Mouse (Mus musculus): ENCODE results near the gene Krt42.
"Not testable (repeated sequence)": the region's sequence is repeated elsewhere in the genome, so short reads cannot be mapped to it uniquely, and the experiment has no call there.

Gene Krt42

GRCm38 (mm10) chr11:100269821-100270332, at the start of gene Krt42:
Gene Krt42, minus strand, starts transcription at chr11:100269871.
- no peak for DNase-seq (ENCODE audit: low spot score in 2 of 2)

DNA sequence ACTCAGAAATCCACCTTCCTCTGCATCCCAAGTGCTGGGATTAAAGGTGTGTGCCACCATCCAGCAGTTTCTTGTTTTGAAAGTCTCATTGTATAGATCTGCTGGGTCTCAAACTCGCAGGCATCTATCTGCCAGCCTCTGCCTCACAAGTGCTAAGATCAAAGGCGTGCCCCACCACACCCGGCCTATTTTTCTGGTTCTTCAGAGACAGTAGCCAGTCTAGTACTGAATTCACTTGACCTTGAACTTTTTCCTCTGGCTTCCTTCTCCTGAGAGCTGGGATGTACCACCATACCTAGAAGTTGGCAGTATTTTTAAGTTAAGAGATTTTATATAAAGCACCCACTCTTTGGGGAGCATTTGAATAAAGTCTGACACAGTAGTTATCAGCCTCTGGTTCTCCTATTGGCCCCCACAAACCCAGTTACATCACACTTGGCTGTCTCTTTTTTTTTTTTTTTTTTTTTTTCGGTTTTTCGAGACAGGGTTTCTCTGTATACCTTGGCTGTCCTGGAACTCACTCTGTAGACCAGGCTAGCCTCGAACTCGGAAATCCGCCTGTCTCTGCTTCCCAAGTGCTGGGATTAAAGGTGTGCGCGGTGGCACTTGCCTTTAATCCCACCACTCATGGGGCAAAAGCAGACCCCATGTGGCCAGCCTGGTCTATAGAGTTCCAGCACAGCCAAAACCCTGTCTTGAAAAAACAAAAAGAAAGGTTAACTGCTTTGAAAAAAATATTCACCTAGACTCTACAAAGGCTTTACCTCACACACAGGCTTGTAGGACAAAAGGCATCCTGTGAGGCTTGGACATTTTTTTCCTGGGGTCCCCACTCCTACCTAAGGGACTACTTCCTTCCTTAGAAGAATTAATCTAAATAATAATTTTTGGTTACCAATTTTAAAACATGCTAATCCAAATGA, 49.1 kb upstream of the Krt42 start:
- peak in 1 of 2 experiments; percentile 16 for DNase-seq (ENCODE audit: low spot score in 2 of 2)

DNA sequence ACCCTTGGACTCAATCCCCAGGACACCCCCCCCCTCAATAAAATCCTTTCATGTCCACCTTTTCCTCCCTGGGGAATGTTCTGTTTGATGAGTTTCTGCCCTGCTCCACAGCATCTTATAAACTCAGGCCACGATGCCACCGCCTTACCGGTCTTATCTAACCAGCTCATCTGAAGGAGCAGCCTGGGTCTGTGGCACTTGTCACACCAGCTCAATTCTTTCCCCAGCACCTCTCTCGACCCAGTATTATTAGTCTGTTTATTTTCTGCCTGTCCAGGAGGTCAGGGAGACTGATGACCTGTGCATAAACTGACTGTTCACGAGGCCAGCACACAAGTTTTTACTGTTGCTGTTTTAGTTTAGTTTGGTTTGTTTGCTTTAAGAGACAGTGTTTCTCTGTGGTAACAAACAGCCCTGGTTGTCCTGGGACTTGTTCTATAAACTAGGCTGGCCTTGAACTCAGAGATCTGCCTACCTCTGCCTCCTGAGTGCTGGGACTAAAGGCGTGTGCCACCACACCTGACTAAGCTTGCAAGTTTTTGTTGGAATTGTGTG, 48.2 kb upstream of the Krt42 start:
- no peak for DNase-seq (ENCODE audit: low spot score in 2 of 2)

- DNase-seq (ENCODE audit: low spot score in 2 of 2), result no peak
Observed at GRCm38 (mm10) chr11:100315439-100315838, 45.8 kb upstream of the Krt42 start.

- DNase-seq (ENCODE audit: low spot score in 2 of 2), result no peak
Observed at GRCm38 (mm10) chr11:100313424-100313823, 43.8 kb upstream of the Krt42 start.

DNA sequence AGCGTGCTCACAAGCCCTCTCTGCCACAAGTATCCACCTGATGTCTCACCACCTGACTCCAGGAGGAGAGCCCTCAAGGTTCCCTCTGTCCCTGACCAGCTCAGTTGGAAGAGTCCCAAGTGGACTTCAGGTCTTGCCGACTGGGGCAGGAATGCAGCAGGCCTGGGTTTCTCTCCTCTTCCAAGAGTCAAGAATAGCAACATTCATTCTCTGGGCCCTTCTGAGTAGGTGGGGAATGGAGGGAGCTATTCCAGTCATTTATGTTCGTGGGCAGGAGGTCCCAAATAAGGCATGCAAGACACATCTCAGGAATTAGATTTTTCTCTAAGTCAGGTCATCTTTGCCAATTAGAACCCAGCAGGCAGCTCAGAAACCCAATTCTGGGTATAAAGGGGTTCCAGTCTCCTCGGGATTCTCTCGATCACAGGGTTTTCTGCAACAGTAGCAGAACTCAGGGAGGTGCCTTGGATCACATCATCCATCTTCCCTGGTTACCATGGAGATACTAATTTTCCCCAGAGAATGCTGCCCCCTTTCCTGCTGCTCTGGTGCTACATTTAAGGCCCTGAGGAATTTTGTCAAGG, 42.5 kb upstream of the Krt42 start:
- DNase-seq (ENCODE audit: low spot score in 2 of 2), result no peak

DNA sequence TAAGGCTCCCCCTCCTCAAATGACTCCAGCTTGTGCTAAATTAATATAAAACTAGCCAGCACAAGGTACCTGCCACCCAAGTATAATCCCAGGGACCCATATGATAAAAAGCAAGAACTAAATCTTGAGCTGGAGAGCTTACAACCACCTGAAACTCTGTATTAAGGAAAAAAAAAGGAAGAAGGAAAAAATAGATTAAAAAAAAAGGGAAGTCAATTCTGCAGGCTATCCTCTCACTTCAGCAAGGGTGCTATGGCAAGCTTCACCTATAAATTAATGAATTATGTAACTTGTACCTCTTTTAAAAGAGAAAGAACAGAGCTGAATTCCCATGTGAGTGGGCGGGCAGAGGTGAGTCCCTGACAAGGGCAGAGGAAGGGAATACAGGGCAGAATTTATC, 42.0 kb upstream of the Krt42 start:
- DNase-seq (ENCODE audit: low spot score in 2 of 2), result no peak

DNA sequence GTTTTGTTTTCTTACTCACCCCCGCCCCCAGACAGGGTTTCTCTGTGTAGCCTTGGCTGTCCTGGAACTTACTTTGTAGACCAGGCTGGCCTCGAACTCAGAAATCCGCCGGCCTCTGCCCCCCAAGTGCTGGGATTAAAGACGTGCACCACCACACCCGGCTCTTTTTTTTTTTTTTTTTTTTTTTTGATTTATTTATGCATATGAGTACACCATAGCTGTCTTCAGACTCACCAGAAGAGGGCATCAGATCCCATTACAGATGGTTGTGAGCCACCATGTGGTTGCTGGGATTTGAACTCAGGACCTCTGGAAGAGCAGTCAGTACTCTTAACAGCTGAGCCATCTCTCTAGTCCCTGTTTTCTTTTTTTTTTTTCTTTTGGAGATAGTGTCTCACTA, 39.0 kb upstream of the Krt42 start:
- DNase-seq (ENCODE audit: low spot score in 2 of 2), result not testable (repeated sequence)

- no peak for DNase-seq (ENCODE audit: low spot score in 2 of 2)
Observed at GRCm38 (mm10) chr11:100307900-100308299, 38.2 kb upstream of the Krt42 start.

- DNase-seq (ENCODE audit: low spot score in 2 of 2), result no peak
Observed at GRCm38 (mm10) chr11:100301292-100301691, 31.6 kb upstream of the Krt42 start.

DNA sequence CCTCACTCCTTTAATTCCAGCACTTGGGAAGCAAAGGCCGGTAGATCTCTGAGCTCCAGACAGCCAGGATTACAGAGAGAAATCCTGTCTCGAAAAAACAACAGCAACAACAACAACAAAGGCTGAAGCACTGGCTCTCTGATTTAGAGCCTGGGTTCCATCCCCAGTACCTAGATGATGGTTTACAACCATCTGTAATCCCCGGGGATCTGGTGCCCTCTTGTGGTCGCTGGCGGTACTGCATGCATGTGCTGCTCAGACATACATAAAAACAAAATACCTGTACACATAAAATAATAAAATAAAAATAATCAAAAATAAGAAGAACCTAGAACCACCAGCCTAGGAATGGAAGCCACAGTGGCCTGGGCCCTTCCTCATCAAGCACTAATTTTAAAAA, 30.6 kb upstream of the Krt42 start:
- peak; percentile 40 to 72 for DNase-seq (ENCODE audit: low spot score in 2 of 2)

DNA sequence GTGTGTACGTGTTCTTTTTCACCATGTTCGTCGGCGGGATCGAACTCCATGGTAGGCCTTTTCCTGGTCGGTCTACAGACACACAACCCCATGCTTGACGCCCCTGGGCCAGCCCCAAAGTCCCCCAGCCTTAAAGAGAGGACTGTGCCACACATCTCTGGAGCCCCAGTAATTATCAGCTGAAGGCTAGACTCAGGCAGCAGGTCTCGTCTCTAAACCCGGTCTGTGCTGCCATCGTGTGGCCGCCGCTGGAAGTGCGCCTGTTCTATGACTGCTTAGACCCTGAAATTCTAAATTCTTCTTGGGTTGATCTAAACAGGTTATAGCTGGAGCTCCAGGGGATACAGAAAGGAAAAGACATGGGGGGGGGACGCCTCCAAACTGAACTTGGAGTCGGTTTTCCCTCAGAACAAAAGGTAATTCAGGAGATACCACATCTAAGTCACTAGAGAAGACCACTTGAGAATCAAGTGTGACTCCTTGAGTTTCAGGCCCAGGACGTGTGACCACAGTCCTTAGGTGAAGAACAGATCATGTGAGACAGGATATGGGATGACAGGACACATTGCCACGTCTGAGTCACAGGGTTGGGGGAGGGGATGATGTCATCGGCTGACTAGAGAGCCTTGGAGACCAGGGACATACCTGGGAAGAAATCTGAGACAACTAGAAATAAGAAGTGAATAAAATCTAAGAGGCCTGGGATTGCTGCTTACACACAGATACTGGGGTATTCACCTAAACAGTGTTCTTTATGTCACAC, 28.8 kb upstream of the Krt42 start:
- DNase-seq (ENCODE audit: low spot score in 2 of 2), result peak; percentile 60 to 85

DNA sequence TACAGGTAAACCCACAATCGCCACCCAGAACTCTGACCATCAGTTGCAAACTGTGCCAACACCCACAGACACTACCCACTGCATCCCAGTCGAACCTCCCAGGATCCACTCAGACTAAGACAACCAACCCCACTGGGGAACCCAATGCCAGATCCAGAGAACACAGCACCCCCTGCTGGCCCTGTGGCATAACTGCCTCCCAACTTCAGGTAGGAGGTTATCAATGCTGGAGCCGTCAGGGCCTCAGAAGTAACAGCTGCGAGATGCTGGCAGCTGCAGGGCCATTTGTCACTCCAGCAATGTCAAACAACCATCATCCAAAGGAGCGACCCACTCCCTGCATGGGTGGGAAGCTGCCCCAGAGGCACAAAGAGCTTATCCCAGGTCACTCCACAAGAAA, 28.1 kb upstream of the Krt42 start:
- DNase-seq (ENCODE audit: low spot score in 2 of 2), result peak in 1 of 2 experiments; percentile 35

DNA sequence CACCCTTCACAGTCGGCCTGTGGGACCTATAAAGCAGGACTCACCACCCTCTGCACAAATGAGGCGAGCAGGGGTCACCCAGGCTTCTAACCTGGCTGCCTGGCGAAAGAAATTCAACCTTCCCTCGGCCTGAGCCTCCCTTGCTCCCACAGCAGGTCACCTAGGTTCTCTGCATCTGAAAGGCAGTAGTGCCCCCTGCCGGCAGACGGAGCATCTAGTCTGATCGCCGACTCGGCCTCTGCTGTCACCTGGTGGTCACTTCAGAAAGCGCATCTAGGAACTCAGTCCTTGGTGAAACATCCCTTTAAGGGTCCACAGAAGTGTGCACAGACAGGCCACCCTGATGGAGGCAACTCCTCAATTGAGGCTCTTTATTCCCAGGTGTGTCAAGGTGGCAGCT, 25.6 kb upstream of the Krt42 start:
- DNase-seq (ENCODE audit: low spot score in 2 of 2), result peak; percentile 48 to 89

GRCm38 (mm10) chr11:100292884-100293283, 23.2 kb upstream of the Krt42 start:
- DNase-seq (ENCODE audit: low spot score in 2 of 2), result no peak

DNA sequence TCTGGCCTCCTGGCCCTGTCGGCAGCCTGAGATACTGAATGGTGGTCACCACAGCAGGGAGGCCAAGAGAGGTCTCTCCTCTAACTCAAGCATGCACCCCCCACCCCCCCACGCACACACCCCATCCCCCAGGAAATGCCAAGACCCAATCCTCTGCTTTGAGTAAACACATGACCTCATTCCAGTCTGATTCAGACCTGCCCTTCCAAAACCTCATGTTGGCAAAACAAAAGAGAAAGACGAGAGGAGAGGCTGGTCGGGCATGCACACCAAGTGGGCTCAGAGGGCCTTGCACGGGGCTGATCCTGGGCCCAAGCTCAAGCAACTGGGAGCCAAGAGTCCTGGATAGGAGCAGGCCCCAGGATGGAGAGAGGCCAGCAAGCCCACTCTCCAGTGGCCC, 20.6 kb upstream of the Krt42 start:
- no peak for DNase-seq (ENCODE audit: low spot score in 2 of 2)

GRCm38 (mm10) chr11:100288942-100289341, 19.3 kb upstream of the Krt42 start:
- DNase-seq (ENCODE audit: low spot score in 2 of 2), result no peak

GRCm38 (mm10) chr11:100287024-100287423, 17.4 kb upstream of the Krt42 start:
- no peak for DNase-seq (ENCODE audit: low spot score in 2 of 2)

DNA sequence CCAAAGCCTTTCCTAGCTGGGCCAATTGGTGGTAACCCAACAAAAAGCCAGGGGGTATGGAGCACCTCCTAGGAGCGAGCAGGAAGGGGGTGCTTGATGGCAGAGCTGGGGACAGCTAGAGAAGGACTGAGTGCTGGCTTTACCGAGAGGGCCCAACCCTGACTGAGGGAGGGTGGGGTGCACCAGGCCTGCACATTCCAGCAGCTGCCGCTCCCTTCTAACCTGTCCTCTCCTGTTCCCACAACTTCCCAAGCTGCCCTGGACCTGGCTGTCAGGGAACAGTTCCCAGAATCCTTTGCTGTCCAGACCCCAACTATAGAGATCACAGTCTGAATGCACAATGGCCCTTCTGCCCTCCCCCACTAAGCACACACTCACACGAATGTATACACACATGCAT, 15.3 kb upstream of the Krt42 start:
- DNase-seq (ENCODE audit: low spot score in 2 of 2), result no peak

DNA sequence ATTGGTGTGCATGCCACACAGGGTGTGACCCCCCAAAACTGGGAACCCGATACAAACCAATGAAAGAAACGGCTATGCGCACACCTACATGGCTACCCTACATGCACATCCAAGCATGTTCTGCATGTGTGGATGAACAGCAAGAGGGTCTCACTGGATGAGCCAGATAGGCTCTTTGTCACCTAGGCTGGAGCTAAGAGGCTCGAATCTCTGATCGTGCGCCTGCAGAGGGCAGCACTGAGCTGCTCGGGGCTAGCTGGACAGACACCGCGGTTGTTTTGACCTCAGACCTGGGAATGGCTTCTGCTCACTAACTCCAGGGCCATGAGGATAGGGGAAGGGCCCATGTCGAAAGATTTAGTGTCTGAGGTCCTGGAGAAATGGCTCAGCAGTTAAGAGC, 12.9 kb upstream of the Krt42 start:
- peak; percentile 31 to 78 for DNase-seq (ENCODE audit: low spot score in 2 of 2)

DNA sequence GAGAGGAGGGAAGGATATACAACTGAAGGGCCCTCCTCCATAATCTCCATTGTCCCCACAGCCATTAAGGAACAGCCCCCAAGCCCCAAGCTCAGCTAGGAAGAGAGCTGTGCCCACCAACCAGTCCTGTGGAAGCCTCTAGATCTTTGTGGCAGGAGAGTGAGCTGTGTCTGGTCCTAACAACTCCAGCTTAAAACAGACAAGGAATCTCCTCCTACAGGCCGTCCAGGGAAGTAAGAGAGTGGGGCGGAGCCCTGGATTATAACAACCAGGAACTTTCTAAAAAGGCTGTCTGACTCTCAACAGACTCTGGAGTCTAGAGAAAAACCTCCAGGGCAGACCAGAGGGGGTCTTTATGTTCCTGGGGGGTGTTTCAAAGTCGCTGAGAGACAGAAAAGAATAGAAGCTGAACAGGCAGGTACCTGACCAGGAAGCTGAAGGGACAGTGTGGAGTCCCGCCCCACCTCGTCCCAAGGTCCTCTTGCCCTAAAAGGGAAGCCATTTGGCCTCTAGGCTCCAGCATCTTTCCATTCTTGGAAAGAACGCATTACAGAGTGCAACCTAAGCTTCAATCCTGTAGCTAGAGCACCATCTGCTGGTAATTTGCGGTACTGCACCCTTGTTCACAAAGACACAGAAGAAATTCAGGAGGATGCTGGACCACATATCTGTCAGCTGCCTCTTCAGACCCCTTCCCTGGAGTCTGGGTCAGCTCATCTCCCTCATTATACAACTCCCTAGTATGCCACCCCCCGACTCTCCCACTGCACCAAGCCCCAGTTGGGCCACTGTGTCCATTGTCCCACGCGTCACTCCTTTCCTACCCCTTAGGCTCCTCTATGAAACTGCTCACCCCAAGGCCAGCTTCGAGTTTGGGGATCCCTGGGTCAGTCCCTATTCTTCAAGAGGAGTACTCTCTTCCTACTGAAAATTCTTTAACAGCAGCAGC, 12.2 kb upstream of the Krt42 start:
- DNase-seq (ENCODE audit: low spot score in 2 of 2), result peak; percentile 52 to 77

Measured in thymus, postnatal 10 days (tissue).